Mouse (Mus musculus): ENCODE measurements at regions not wholly inside any gene's neighbourhood (a gene's known extent, or its start where the extent isn't known, plus 50 kb on each side); places are given as distances from the start of the nearest gene placed in this dataset.

GRCm38 (mm10) chr8:49243002-49243401 lies 399.3 kb upstream of the Tenm3 start:
- TF ChIP-seq CTCF (IDR thresholded peaks at IDR 0.05; ENCODE audit: low read depth) (no peak), EP300 (optimal IDR thresholded peaks at IDR 0.05) (no peak)
